Mouse (Mus musculus) gastrocnemius, postnatal 36 days (tissue): Measurements from ENCODE around the gene Ccnt2. TPM values are rescaled to one million over a fixed set of nuclear protein-coding genes. Genes with fewer than 3 reads are reported as not detected.
"Not testable (repeated sequence)": the region's sequence is repeated elsewhere in the genome, so short reads cannot be mapped to it uniquely, and the experiment has no call there.

Source experiments
- DNase-seq, 2 experiments: peaks; one replicate each; pipeline ENCODE4 v3.0.0; 2022
- intact Hi-C: fragments of 180-260 bp; cut with DNase I; formaldehyde crosslinking; loops from one replicate; pipeline ENCODE4 v1.15.1; 2025
- long read RNA-seq, 2 experiments: library from polyadenylated mRNA; stranded (forward); transcript quantifications; one replicate each; pipeline ENCODE4 v2.0.0; 2021
- total RNA-seq, 2 experiments: library from RNA; stranded (reverse); gene quantifications; 2 replicates each; pipeline ENCODE4 v1.2.3; 2021

The Ccnt2 gene
- total RNA-seq, result 10 to 100 TPM; 20.2 to 22.7 TPM
- long read RNA-seq, experiment 1, full-length matches to known transcripts, result 1 of 20 reads
- long read RNA-seq, experiment 1, partial matches to known transcripts, result 0 of 20 reads
- long read RNA-seq, experiment 1, other reads (novel, unspliced or antisense), result 19 of 20 reads
- long read RNA-seq, experiment 2, partial matches to known transcripts, result 1 of 17 reads
- long read RNA-seq, experiment 2, other reads (novel, unspliced or antisense), result 14 of 17 reads

GRCm38 (mm10) chr1:127773803-127774500, at the start of gene Ccnt2:
TSS of gene Ccnt2 (plus strand) at chr1:127774164.
- DNase-seq, result peak; percentile 95 to 99

GRCm38 (mm10) chr1:127729096-127729495, 44.9 kb upstream of the Ccnt2 start, which contains the start of gene Acmsd:
TSS of gene Acmsd (plus strand) at chr1:127729413.
- intact Hi-C loops, result no loop called here
- no peak for DNase-seq

More at GRCm38 (mm10) chr1:127773803-127774500, at the start of gene Ccnt2:
- intact Hi-C loops, result no loop called here

- DNase-seq, result no peak
- intact Hi-C loops, result no loop called here
Measured at GRCm38 (mm10) chr1:127731086-127731485, 42.9 kb upstream of the Ccnt2 start.

- no peak for DNase-seq
- intact Hi-C loops, result no loop called here
Measured at GRCm38 (mm10) chr1:127732435-127732834, 41.5 kb upstream of the Ccnt2 start.

- DNase-seq, result no peak
- intact Hi-C loops, result no loop called here
Measured at GRCm38 (mm10) chr1:127732841-127733240, 41.1 kb upstream of the Ccnt2 start.

GRCm38 (mm10) chr1:127735356-127735755, 38.6 kb upstream of the Ccnt2 start:
- no peak for DNase-seq
- intact Hi-C loops, result no loop called here

- no peak for DNase-seq
- intact Hi-C loops, result no loop called here
Measured at GRCm38 (mm10) chr1:127750401-127751102, 23.4 kb upstream of the Ccnt2 start.

- no peak for DNase-seq
- intact Hi-C loops, result no loop called here
Measured at GRCm38 (mm10) chr1:127755806-127756205, 18.2 kb upstream of the Ccnt2 start.

- intact Hi-C loops, result no loop called here
- no peak for DNase-seq
Measured at GRCm38 (mm10) chr1:127756331-127757163, 17.4 kb upstream of the Ccnt2 start.

- intact Hi-C loops, DNase-seq: not testable (repeated sequence)
Measured at GRCm38 (mm10) chr1:127757164-127757545, 16.8 kb upstream of the Ccnt2 start.

- no peak for DNase-seq
- intact Hi-C loops, result loop anchor here (2.0 kb wide), 1 partner anchor 269 kb away; no protein-coding TSS in a partner anchor
Measured at GRCm38 (mm10) chr1:127765468-127765867, 8.5 kb upstream of the Ccnt2 start.

GRCm38 (mm10) chr1:127766741-127767140, 7.2 kb upstream of the Ccnt2 start:
- DNase-seq, result no peak
- intact Hi-C loops, result no loop called here

- DNase-seq, result no peak
- intact Hi-C loops, result no loop called here
Measured at GRCm38 (mm10) chr1:127773198-127773802, 664 bp upstream of the Ccnt2 start.

- intact Hi-C loops, result no loop called here
Measured at GRCm38 (mm10) chr1:127774501-127774880, 527 bp downstream of the Ccnt2 start.

GRCm38 (mm10) chr1:127775206-127775720, 1.3 kb downstream of the Ccnt2 start:
- no peak for DNase-seq
- intact Hi-C loops, result no loop called here

More at GRCm38 (mm10) chr1:127774501-127774880, 527 bp downstream of the Ccnt2 start:
- peak in 1 of 2 experiments; percentile 37 for DNase-seq

GRCm38 (mm10) chr1:127776246-127776645, 2.3 kb downstream of the Ccnt2 start:
- intact Hi-C loops, result no loop called here
- no peak for DNase-seq

- DNase-seq, result no peak
- intact Hi-C loops, result no loop called here
Measured at GRCm38 (mm10) chr1:127778611-127779010, 4.6 kb downstream of the Ccnt2 start.

- DNase-seq, result no peak
- intact Hi-C loops, result no loop called here
Measured at GRCm38 (mm10) chr1:127780142-127780541, 6.2 kb downstream of the Ccnt2 start.

GRCm38 (mm10) chr1:127780849-127781248, 6.9 kb downstream of the Ccnt2 start:
- DNase-seq, result no peak
- intact Hi-C loops, result no loop called here

- no peak for DNase-seq
- intact Hi-C loops, result no loop called here
Measured at GRCm38 (mm10) chr1:127783862-127784261, 9.9 kb downstream of the Ccnt2 start.
